In genomic region chr2:62440802-62441544, GRCm38 (mm10) we compare ENCODE assay signal across 9 mouse cellular contexts. TPM values are rescaled to one million over a fixed set of nuclear protein-coding genes. Genes with fewer than 3 reads are reported as not detected.
DNase-seq lines count a peak whose midpoint lies in the region; ATAC-seq lines count a peak whose summit lies in the region.
"Had no signal": no experiment of that assay in that cellular context is flagged by ENCODE, and none has a peak within 500 bp of the region (broad histone marks: within the 10 kb centered on the region; RNA-seq: fewer than 3 reads in every experiment).

No protein-coding gene starts in this region.

- DNase-seq in midbrain, embryonic 11.5 days (ENCODE audit: low spot score, missing footprints), result no peak
- DNase-seq in gastrocnemius, postnatal 10 days, result peak; percentile 15
- DNase-seq in thymus, postnatal 36 days, result peak; percentile 63 to 76
- DNase-seq in cerebellum, adult 11 months, result no peak

- no peaks in the 10 kb centered on the region for H3K9me3 ChIP-seq in midbrain, embryonic 11.5 days (ENCODE audit: control insufficient read depth, low read length)
- no peaks in the 10 kb centered on the region for H3K9me3 ChIP-seq in midbrain, embryonic 15.5 days
- no peaks in the 10 kb centered on the region for H3K9me3 ChIP-seq in kidney, embryonic 15.5 days (replicated peaks)
- H3K9me3 ChIP-seq in neural tube, embryonic 15.5 days (replicated peaks), result no peaks in the 10 kb centered on the region

- H3K4me1 ChIP-seq in midbrain, embryonic 11.5 days (ENCODE audit: control insufficient read depth, insufficient read depth, low read length), result no peaks in the 10 kb centered on the region
- no peaks in the 10 kb centered on the region for H3K4me1 ChIP-seq in midbrain, embryonic 15.5 days
- H3K4me1 ChIP-seq in kidney, embryonic 15.5 days, result 0 out of 2 replicates have a peak, but pooled peaks cover 4% of the 10 kb centered on the region
- H3K4me1 ChIP-seq in neural tube, embryonic 15.5 days, result no peaks in the 10 kb centered on the region

- WGBS in midbrain, embryonic 11.5 days, result 63% methylated on average over 13 of the region's 13 CpGs
- 68% methylated on average over 13 of the region's 13 CpGs for WGBS in midbrain, embryonic 15.5 days
- WGBS in kidney, embryonic 15.5 days, result 65% methylated on average over 13 of the region's 13 CpGs
- WGBS in macrophage (ENCODE audit: missing documents), result 14% methylated on average over 12 of the region's 13 CpGs
- WGBS in neural tube, embryonic 15.5 days, result 79% methylated on average over 13 of the region's 13 CpGs

- H3K36me3 ChIP-seq in midbrain, embryonic 11.5 days (ENCODE audit: control insufficient read depth, insufficient read depth, low read length), result no peaks in the 10 kb centered on the region
- H3K36me3 ChIP-seq in midbrain, embryonic 15.5 days (replicated peaks), result no peaks in the 10 kb centered on the region
- no peaks in the 10 kb centered on the region for H3K36me3 ChIP-seq in kidney, embryonic 15.5 days
- no peaks in the 10 kb centered on the region for H3K36me3 ChIP-seq in macrophage (ENCODE audit: inconsistent target)
- H3K36me3 ChIP-seq in neural tube, embryonic 15.5 days, result no peaks in the 10 kb centered on the region

- H3K4me2 ChIP-seq in midbrain, embryonic 11.5 days, result no peak overlapping the region
- H3K4me2 ChIP-seq in midbrain, embryonic 15.5 days, result no peak overlapping the region
- H3K4me2 ChIP-seq in kidney, embryonic 15.5 days, result 0 out of 2 replicates have a peak overlapping the region, but pooled peaks have one; percentile 9
- no peak overlapping the region for H3K4me2 ChIP-seq in neural tube, embryonic 15.5 days

- 0 out of 2 replicates have a peak, but pooled peaks have one; percentile 24 for ATAC-seq in midbrain, embryonic 11.5 days (ENCODE audit: low FRiP score)
- no peak for ATAC-seq in midbrain, embryonic 15.5 days (replicated peaks)
- peak; percentile 76 for ATAC-seq in kidney, embryonic 15.5 days (replicated peaks; ENCODE audit: low FRiP score)
- ATAC-seq in neural tube, embryonic 15.5 days (ENCODE audit: low FRiP score), result no peak

- H3K4me3 ChIP-seq in midbrain, embryonic 11.5 days (ENCODE audit: low read depth, low read length), result no peak overlapping the region
- H3K4me3 ChIP-seq in midbrain, embryonic 15.5 days, result no peak overlapping the region
- no peak overlapping the region for H3K4me3 ChIP-seq in kidney, embryonic 15.5 days (replicated peaks)
- peak overlapping the region; percentile 1; the same call in 1 of the 2 replicates for H3K4me3 ChIP-seq in macrophage (ENCODE audit: inconsistent target)
- no peak overlapping the region for H3K4me3 ChIP-seq in neural tube, embryonic 15.5 days (replicated peaks)

- no peaks in the 10 kb centered on the region for H3K79me2 ChIP-seq in macrophage (ENCODE audit: inconsistent target)

- H3K9ac ChIP-seq in midbrain, embryonic 11.5 days (ENCODE audit: low read length), result no peak overlapping the region
- no peak overlapping the region for H3K9ac ChIP-seq in midbrain, embryonic 15.5 days
- H3K9ac ChIP-seq in kidney, embryonic 15.5 days, result no peak overlapping the region
- H3K9ac ChIP-seq in neural tube, embryonic 15.5 days (replicated peaks), result no peak overlapping the region

- H3K27me3 ChIP-seq in midbrain, embryonic 11.5 days (ENCODE audit: control insufficient read depth, insufficient read depth, low read length), result no peaks in the 10 kb centered on the region
- no peaks in the 10 kb centered on the region for H3K27me3 ChIP-seq in midbrain, embryonic 15.5 days (replicated peaks)
- H3K27me3 ChIP-seq in kidney, embryonic 15.5 days, result no peaks in the 10 kb centered on the region
- no peaks in the 10 kb centered on the region for H3K27me3 ChIP-seq in neural tube, embryonic 15.5 days (replicated peaks)

- no peak overlapping the region for H3K27ac ChIP-seq in midbrain, embryonic 11.5 days (ENCODE audit: low read depth, low read length)
- H3K27ac ChIP-seq in midbrain, embryonic 15.5 days, result no peak overlapping the region
- H3K27ac ChIP-seq in kidney, embryonic 15.5 days, result no peak overlapping the region
- 0 out of 2 replicates have a peak overlapping the region, but pooled peaks have one; percentile 19 for H3K27ac ChIP-seq in macrophage
- H3K27ac ChIP-seq in neural tube, embryonic 15.5 days (replicated peaks), result no peak overlapping the region

RNA-seq across cellular contexts. Expression of gene Dpp4, which starts 28.9 kb away (rescaled TPM):
- polyA plus RNA-seq in midbrain, embryonic 11.5 days (2014; fragmentation: Nextera tagmentation; extraction: Ambion mirVana), result 0.80 and 1.2 TPM in 2 replicates
- polyA plus RNA-seq in midbrain, embryonic 15.5 days (2015; fragmentation: Nextera tagmentation; extraction: Ambion mirVana), result 2.6 and 3.8 TPM in 2 replicates
- total RNA-seq in gastrocnemius, postnatal 10 days (2021), result 1 to 10 TPM; 7.8 to 9.3 TPM
- 76.8 and 82.9 TPM in 2 replicates for polyA plus RNA-seq in kidney, embryonic 15.5 days (2015; fragmentation: Nextera tagmentation; extraction: Ambion mirVana)
- 1 to 10 TPM in 2 of 26 experiments, under 1 TPM in 15, not detected in 9; 0.12 to 2.6 (median 0.30) TPM for total RNA-seq in macrophage (2018; cell fraction: chromatin; rRNA removed)
- total RNA-seq in macrophage (2018; cell fraction: cytosol; rRNA removed), result under 1 TPM; 0.10 to 0.61 (median 0.27) TPM
- 1 to 10 TPM in 21 of 26 experiments, under 1 TPM in 5; 0.44 to 4.2 (median 1.4) TPM for total RNA-seq in macrophage (2018; cell fraction: nucleus; rRNA removed)
- 0.19 to 1.1 TPM (median 0.91 TPM) in 3 replicates for polyA plus RNA-seq in macrophage (2018)
- polyA plus RNA-seq in neural tube, embryonic 15.5 days (2015; fragmentation: Nextera tagmentation; extraction: Ambion mirVana), result 2.4 and 17.8 TPM in 2 replicates

RNA-seq across cellular contexts. Expression of gene Gcg, which starts 42.5 kb away (rescaled TPM):
- polyA plus RNA-seq in midbrain, embryonic 11.5 days (2014; fragmentation: Nextera tagmentation; extraction: Ambion mirVana), result not detected in 2 replicates
- polyA plus RNA-seq in midbrain, embryonic 15.5 days (2015; fragmentation: Nextera tagmentation; extraction: Ambion mirVana), result 0.37 and 0.68 TPM in 2 replicates
- total RNA-seq in gastrocnemius, postnatal 10 days (2021), result under 1 TPM in 1 of 2 experiments, not detected in 1; 0.25 TPM
- 0.14 and 1.0 TPM in 2 replicates for polyA plus RNA-seq in kidney, embryonic 15.5 days (2015; fragmentation: Nextera tagmentation; extraction: Ambion mirVana)
- not detected for total RNA-seq in macrophage (2018; cell fraction: chromatin; rRNA removed)
- total RNA-seq in macrophage (2018; cell fraction: cytosol; rRNA removed), result not detected
- under 1 TPM in 1 of 26 experiments, not detected in 25; 0.86 TPM for total RNA-seq in macrophage (2018; cell fraction: nucleus; rRNA removed)
- not detected in 3 replicates for polyA plus RNA-seq in macrophage (2018)
- polyA plus RNA-seq in neural tube, embryonic 15.5 days (2015; fragmentation: Nextera tagmentation; extraction: Ambion mirVana), result 0.33 and 0.43 TPM in 2 replicates
- polyA plus RNA-seq: cortical plate, adult 2 months had no signal

Comparison
In these comparisons a context has a peak if more than half of its experiments do, and no peak if none do; other contexts are left out.
1. ATAC-seq: peak in midbrain, embryonic 11.5 days (single experiment) and kidney, embryonic 15.5 days (single experiment); none in midbrain, embryonic 15.5 days (single experiment) and neural tube, embryonic 15.5 days (single experiment).
2. DNase-seq: peak in gastrocnemius, postnatal 10 days (single experiment) and thymus, postnatal 36 days (2 of 2); none in midbrain, embryonic 11.5 days (single experiment) and cerebellum, adult 11 months (single experiment).